Mouse (Mus musculus): ENCODE results near the gene Fkbp7.
"Not testable (repeated sequence)": the region's sequence is repeated elsewhere in the genome, so short reads cannot be mapped to it uniquely, and the experiment has no call there.

GRCm38 (mm10) chr2:76622316-76622715, 50.6 kb downstream of the Fkbp7 start:
- not testable (repeated sequence) for TF ChIP-seq CTCF (IDR thresholded peaks at IDR 0.05; ENCODE audit: extremely low read depth, insufficient read length, insufficient replicate concordance, low read depth, low read length); POLR2A (IDR thresholded peaks at IDR 0.05; ENCODE audit: low read depth, low read length)

Measured in small intestine, adult 2 months (tissue).